Mouse (Mus musculus): ENCODE results near the gene Mief2. TPM values are rescaled to one million over a fixed set of nuclear protein-coding genes. Genes with fewer than 3 reads are reported as not detected.

The Mief2 gene
- 25.5 and 25.7 TPM in 2 replicates for polyA plus RNA-seq (2015; fragmentation: Nextera tagmentation; extraction: Ambion mirVana)

GRCm38 (mm10) chr11:60728260-60728761 is at the start of gene Mief2:
Gene Mief2 (plus strand): TSS chr11:60728398.
- Histone ChIP-seq H3K27me3 (replicated peaks; ENCODE audit: control insufficient read depth, insufficient read depth, low read length) (no peaks in the 10 kb centered on the region), H3K9me3 (ENCODE audit: control insufficient read depth, low read length) (no peaks in the 10 kb centered on the region), H3K36me3 (ENCODE audit: control insufficient read depth, insufficient read depth) (peaks cover 24% of the 10 kb centered on the region), H3K4me2 (ENCODE audit: low read length) (peak within 1 kb of the TSS; percentile 75), H3K27ac (ENCODE audit: low read length) (peak within 1 kb of the TSS; percentile 85), H3K4me3 (replicated peaks; ENCODE audit: low read length) (peak within 1 kb of the TSS; percentile 91), H3K9ac (replicated peaks; ENCODE audit: low read depth, low read length) (peak within 1 kb of the TSS; percentile 95), H3K4me1 (replicated peaks; ENCODE audit: control insufficient read depth, insufficient read depth, low read length) (peaks cover 27% of the 10 kb centered on the region)
- peak; percentile 97 for ATAC-seq
- under 1% methylated on average over 44 of the region's 44 CpGs for WGBS

- H3K36me3 ChIP-seq (ENCODE audit: control insufficient read depth, insufficient read depth) = no peaks in the 10 kb centered on the region
- no peak overlapping the region for H3K4me2 ChIP-seq (ENCODE audit: low read length)
- peaks cover 13% of the 10 kb centered on the region for H3K4me1 ChIP-seq (replicated peaks; ENCODE audit: control insufficient read depth, insufficient read depth, low read length)
- no peak overlapping the region for H3K9ac ChIP-seq (replicated peaks; ENCODE audit: low read depth, low read length)
- no peak for ATAC-seq
- no peaks in the 10 kb centered on the region for H3K27me3 ChIP-seq (replicated peaks; ENCODE audit: control insufficient read depth, insufficient read depth, low read length)
- H3K9me3 ChIP-seq (ENCODE audit: control insufficient read depth, low read length) = no peaks in the 10 kb centered on the region
- H3K4me3 ChIP-seq (replicated peaks; ENCODE audit: low read length) = no peak overlapping the region
- 50% methylated on average over 1 of the region's 1 CpGs for WGBS
- H3K27ac ChIP-seq (ENCODE audit: low read length) = no peak overlapping the region
Measured at GRCm38 (mm10) chr11:60696165-60696564, 32.0 kb upstream of the Mief2 start.

GRCm38 (mm10) chr11:60697561-60697960 is 30.6 kb upstream of the Mief2 start:
- Histone ChIP-seq H3K27ac (ENCODE audit: low read length) (no peak overlapping the region), H3K27me3 (replicated peaks; ENCODE audit: control insufficient read depth, insufficient read depth, low read length) (no peaks in the 10 kb centered on the region), H3K36me3 (ENCODE audit: control insufficient read depth, insufficient read depth) (no peaks in the 10 kb centered on the region), H3K9me3 (ENCODE audit: control insufficient read depth, low read length) (no peaks in the 10 kb centered on the region), H3K4me3 (replicated peaks; ENCODE audit: low read length) (no peak overlapping the region), H3K4me1 (replicated peaks; ENCODE audit: control insufficient read depth, insufficient read depth, low read length) (peaks cover 24% of the 10 kb centered on the region), H3K9ac (replicated peaks; ENCODE audit: low read depth, low read length) (no peak overlapping the region), H3K4me2 (ENCODE audit: low read length) (no peak overlapping the region)
- no peak for ATAC-seq
- WGBS = 76% methylated on average over 2 of the region's 2 CpGs

GRCm38 (mm10) chr11:60698806-60699523 is 29.2 kb upstream of the Mief2 start:
- WGBS = 3% methylated on average over 22 of the region's 22 CpGs
- ATAC-seq = peak; percentile 48
- peak overlapping the region; percentile 86 for H3K4me3 ChIP-seq (replicated peaks; ENCODE audit: low read length)

GRCm38 (mm10) chr11:60699524-60700075 is 28.6 kb upstream of the Mief2 start, which contains the start of gene Llgl1:
Gene Llgl1 (plus strand): TSS chr11:60699723.
- Histone ChIP-seq H3K4me1 (replicated peaks; ENCODE audit: control insufficient read depth, insufficient read depth, low read length) (peaks cover 34% of the 10 kb centered on the region), H3K27me3 (replicated peaks; ENCODE audit: control insufficient read depth, insufficient read depth, low read length) (no peaks in the 10 kb centered on the region), H3K9me3 (ENCODE audit: control insufficient read depth, low read length) (no peaks in the 10 kb centered on the region), H3K4me3 (replicated peaks; ENCODE audit: low read length) (peak within 1 kb of the TSS; percentile 86), H3K9ac (replicated peaks; ENCODE audit: low read depth, low read length) (peak within 1 kb of the TSS; percentile 84), H3K27ac (ENCODE audit: low read length) (peak within 1 kb of the TSS; percentile 87), H3K36me3 (ENCODE audit: control insufficient read depth, insufficient read depth) (no peaks in the 10 kb centered on the region), H3K4me2 (ENCODE audit: low read length) (peak within 1 kb of the TSS; percentile 80)
- peak; percentile 89 for ATAC-seq
- 1% methylated on average over 65 of the region's 73 CpGs for WGBS

More at GRCm38 (mm10) chr11:60698806-60699523, 29.2 kb upstream of the Mief2 start:
- Histone ChIP-seq H3K9me3 (ENCODE audit: control insufficient read depth, low read length) (no peaks in the 10 kb centered on the region), H3K27me3 (replicated peaks; ENCODE audit: control insufficient read depth, insufficient read depth, low read length) (no peaks in the 10 kb centered on the region), H3K4me2 (ENCODE audit: low read length) (peak overlapping the region; percentile 69), H3K36me3 (ENCODE audit: control insufficient read depth, insufficient read depth) (no peaks in the 10 kb centered on the region), H3K4me1 (replicated peaks; ENCODE audit: control insufficient read depth, insufficient read depth, low read length) (peaks cover 34% of the 10 kb centered on the region), H3K9ac (replicated peaks; ENCODE audit: low read depth, low read length) (peak overlapping the region; percentile 59), H3K27ac (ENCODE audit: low read length) (peak overlapping the region; percentile 87)

GRCm38 (mm10) chr11:60700320-60701185 is 27.6 kb upstream of the Mief2 start:
- H3K4me2 ChIP-seq (ENCODE audit: low read length) = peak overlapping the region; percentile 80
- H3K9me3 ChIP-seq (ENCODE audit: control insufficient read depth, low read length) = no peaks in the 10 kb centered on the region
- peak overlapping the region; percentile 86 for H3K4me3 ChIP-seq (replicated peaks; ENCODE audit: low read length)
- peaks cover 34% of the 10 kb centered on the region for H3K4me1 ChIP-seq (replicated peaks; ENCODE audit: control insufficient read depth, insufficient read depth, low read length)
- H3K9ac ChIP-seq (replicated peaks; ENCODE audit: low read depth, low read length) = peak overlapping the region; percentile 84
- H3K36me3 ChIP-seq (ENCODE audit: control insufficient read depth, insufficient read depth) = no peaks in the 10 kb centered on the region
- ATAC-seq = no peak
- no peaks in the 10 kb centered on the region for H3K27me3 ChIP-seq (replicated peaks; ENCODE audit: control insufficient read depth, insufficient read depth, low read length)
- H3K27ac ChIP-seq (ENCODE audit: low read length) = no peak overlapping the region; the same call in 1 of the 2 replicates
- 17% methylated on average over 12 of the region's 12 CpGs for WGBS

GRCm38 (mm10) chr11:60701611-60702010 is 26.6 kb upstream of the Mief2 start:
- Histone ChIP-seq H3K36me3 (ENCODE audit: control insufficient read depth, insufficient read depth) (peaks cover 6% of the 10 kb centered on the region; the same call in 1 of the 2 replicates), H3K27me3 (replicated peaks; ENCODE audit: control insufficient read depth, insufficient read depth, low read length) (no peaks in the 10 kb centered on the region), H3K9me3 (ENCODE audit: control insufficient read depth, low read length) (no peaks in the 10 kb centered on the region), H3K4me3 (replicated peaks; ENCODE audit: low read length) (no peak overlapping the region), H3K9ac (replicated peaks; ENCODE audit: low read depth, low read length) (no peak overlapping the region), H3K27ac (ENCODE audit: low read length) (no peak overlapping the region), H3K4me2 (ENCODE audit: low read length) (no peak overlapping the region; the same call in 1 of the 2 replicates), H3K4me1 (replicated peaks; ENCODE audit: control insufficient read depth, insufficient read depth, low read length) (peaks cover 34% of the 10 kb centered on the region)
- WGBS = 92% methylated on average over 2 of the region's 4 CpGs
- no peak for ATAC-seq

- H3K9ac ChIP-seq (replicated peaks; ENCODE audit: low read depth, low read length) = no peak overlapping the region
Measured at GRCm38 (mm10) chr11:60703131-60703530, 25.1 kb upstream of the Mief2 start.

More at GRCm38 (mm10) chr11:60703131-60703530, 25.1 kb upstream of the Mief2 start:
- WGBS = 20% methylated on average over 4 of the region's 4 CpGs
- no peak overlapping the region for H3K27ac ChIP-seq (ENCODE audit: low read length)
- no peak overlapping the region for H3K4me2 ChIP-seq (ENCODE audit: low read length)
- no peak for ATAC-seq
- no peaks in the 10 kb centered on the region for H3K27me3 ChIP-seq (replicated peaks; ENCODE audit: control insufficient read depth, insufficient read depth, low read length)
- no peak overlapping the region for H3K4me3 ChIP-seq (replicated peaks; ENCODE audit: low read length)
- H3K4me1 ChIP-seq (replicated peaks; ENCODE audit: control insufficient read depth, insufficient read depth, low read length) = peaks cover 34% of the 10 kb centered on the region
- H3K9me3 ChIP-seq (ENCODE audit: control insufficient read depth, low read length) = no peaks in the 10 kb centered on the region
- H3K36me3 ChIP-seq (ENCODE audit: control insufficient read depth, insufficient read depth) = peaks cover 18% of the 10 kb centered on the region; the same call in 1 of the 2 replicates
